Mouse (Mus musculus): ENCODE data around the gene Tpt1.

GRCm38 (mm10) chr14:75870631-75871030 is 25.7 kb downstream of the Tpt1 start:
- TF ChIP-seq EP300 (IDR thresholded peaks at IDR 0.05; ENCODE audit: low read length) (no peak), CTCF (conservative IDR thresholded peaks at IDR 0.05 in 1 of 2, IDR thresholded peaks at IDR 0.05 in 1 of 2; ENCODE audit: low read depth in 2 of 2, low read length in 2 of 2) (peak in 1 of 2 experiments; percentile 56; a peak in 2 of 4 replicates), NRF1 (IDR thresholded peaks at IDR 0.05; ENCODE audit: low read depth, low read length) (no peak), BHLHE40 (IDR thresholded peaks at IDR 0.05; ENCODE audit: low read depth, low read length) (no peak), HCFC1 (IDR thresholded peaks at IDR 0.05; ENCODE audit: low read depth, low read length) (no peak), NELFE (IDR thresholded peaks at IDR 0.05; ENCODE audit: low read depth, low read length) (no peak), UBTF (IDR thresholded peaks at IDR 0.05; ENCODE audit: low read depth, low read length) (no peak), TCF12 (IDR thresholded peaks at IDR 0.05; ENCODE audit: low read depth, low read length) (no peak), POLR2A (IDR thresholded peaks at IDR 0.05; ENCODE audit: low read depth, low read length) (no peak), RAD21 (IDR thresholded peaks at IDR 0.05; ENCODE audit: low read depth, low read length) (peak; percentile 22)

Measured in CH12.LX (cell line).